In the genomic region with DNA sequence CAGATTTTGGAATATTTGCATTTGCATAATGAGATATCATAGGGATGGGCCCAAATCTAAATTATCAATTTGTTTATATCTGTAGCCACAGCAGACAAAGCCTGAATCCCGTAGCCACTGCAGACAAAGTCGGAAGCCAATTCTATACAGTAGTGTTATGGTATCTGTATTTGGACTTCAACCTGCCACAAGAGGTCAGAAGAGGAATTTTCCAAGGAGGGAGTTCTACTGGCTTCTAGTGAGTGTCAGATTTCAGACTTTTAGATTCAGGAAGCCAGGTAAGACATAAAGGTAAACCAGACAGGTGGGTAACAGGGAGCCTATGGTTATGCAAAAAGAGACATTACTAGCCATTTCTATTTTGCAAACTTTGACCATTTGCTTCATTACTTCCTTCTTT, we compare ENCODE assay signal across 22 mouse cellular contexts.
DNase-seq lines count a peak whose midpoint lies in the region; ATAC-seq and TF ChIP-seq lines count a peak whose summit lies in the region.
"Had no signal": no experiment of that assay in that cellular context is flagged by ENCODE, and none has a peak within 500 bp of the region (broad histone marks: within the 10 kb centered on the region; RNA-seq: fewer than 3 reads in every experiment).

No protein-coding gene starts in this region.

- no peak for ATAC-seq in kidney, postnatal 0 days (replicated peaks; ENCODE audit: low FRiP score, low read depth)
- ATAC-seq in lung, postnatal 0 days = peak; percentile 27; the same call in 1 of the 2 replicates
- ATAC-seq in intestine, postnatal 0 days = peak; percentile 41; the same call in 1 of the 2 replicates
- ATAC-seq: forebrain, embryonic 13.5 days; forebrain, embryonic 16.5 days; hindbrain, embryonic 16.5 days had no signal

- no peak for DNase-seq in kidney, postnatal 0 days (ENCODE audit: low spot score)
- no peak for DNase-seq in kidney, adult 2 months
- DNase-seq in lung, postnatal 0 days (ENCODE audit: low spot score) = peak; percentile 24
- DNase-seq in lung, adult 18-20 months = no peak
- no peak for DNase-seq in ovary, adult 18-20 months (ENCODE audit: low spot score)
- no peak for DNase-seq in cerebellum, adult 8-10 months
- DNase-seq: adrenal gland, adult 2 months; adrenal gland, postnatal 14 days; B cell, adult 2 months; cerebellum, adult 11-12 months; cerebellum, adult 9-10 months; cerebellum, postnatal 14 days; gastrocnemius, postnatal 10 days; gastrocnemius, postnatal 36 days had no signal

- no peaks in the 10 kb centered on the region for H3K27me3 ChIP-seq in kidney, postnatal 0 days (ENCODE audit: insufficient read depth, low read length)
- H3K27me3 ChIP-seq in kidney, adult 2 months (replicated peaks; ENCODE audit: control insufficient read depth, insufficient read depth, low read length) = no peaks in the 10 kb centered on the region
- H3K27me3 ChIP-seq in lung, postnatal 0 days (replicated peaks; ENCODE audit: insufficient read depth, low read length) = no peaks in the 10 kb centered on the region
- no peaks in the 10 kb centered on the region for H3K27me3 ChIP-seq in intestine, postnatal 0 days (replicated peaks; ENCODE audit: control insufficient read depth, insufficient read depth, low read length)
- H3K27me3 ChIP-seq: forebrain, embryonic 13.5 days had no signal

- no peak for TF ChIP-seq POLR2A in kidney, adult 2 months (IDR thresholded peaks at IDR 0.05; ENCODE audit: low read depth, low read length)

- no peaks in the 10 kb centered on the region for H3K4me1 ChIP-seq in kidney, postnatal 0 days (replicated peaks; ENCODE audit: insufficient read depth, low read length)
- no peaks in the 10 kb centered on the region; the same call in 1 of the 2 replicates for H3K4me1 ChIP-seq in kidney, adult 2 months (ENCODE audit: control insufficient read depth, insufficient read depth, low read length)
- no peaks in the 10 kb centered on the region for H3K4me1 ChIP-seq in lung, postnatal 0 days (ENCODE audit: insufficient read depth, low read depth, low read length)
- H3K4me1 ChIP-seq in intestine, postnatal 0 days (replicated peaks; ENCODE audit: control insufficient read depth, insufficient read depth, low read length) = no peaks in the 10 kb centered on the region
- H3K4me1 ChIP-seq: forebrain, embryonic 13.5 days; hindbrain, embryonic 10.5 days had no signal

- TF ChIP-seq CTCF in kidney, postnatal 0 days (IDR thresholded peaks at IDR 0.05; ENCODE audit: low read depth) = peak; percentile 23; the same call in 1 of the 2 replicates
- no peak for TF ChIP-seq CTCF in kidney, adult 2 months (conservative IDR thresholded peaks at IDR 0.05; ENCODE audit: insufficient read depth, insufficient read length, low read depth, low read length)
- no peak for TF ChIP-seq CTCF in lung, postnatal 0 days (IDR thresholded peaks at IDR 0.05)
- no peak for TF ChIP-seq CTCF in intestine, postnatal 0 days (IDR thresholded peaks at IDR 0.05; ENCODE audit: low read depth)

- no peak overlapping the region for H3K9ac ChIP-seq in kidney, postnatal 0 days (ENCODE audit: low read depth, low read length)
- H3K9ac ChIP-seq in lung, postnatal 0 days (replicated peaks; ENCODE audit: low read depth) = no peak overlapping the region
- no peak overlapping the region for H3K9ac ChIP-seq in intestine, postnatal 0 days (ENCODE audit: low read depth, low read length)
- H3K9ac ChIP-seq: forebrain, embryonic 13.5 days; hindbrain, embryonic 13.5 days had no signal

- WGBS in kidney, postnatal 0 days = 93% methylated on average over 2 of the region's 2 CpGs
- WGBS in kidney, adult 2 months = 84% methylated on average over 2 of the region's 2 CpGs
- whole genome bisulfite sequencing in lung, postnatal 0 days = 71% methylated on average over 2 of the region's 2 CpGs
- WGBS in intestine, postnatal 0 days = 81% methylated on average over 2 of the region's 2 CpGs

- H3K36me3 ChIP-seq in kidney, postnatal 0 days (ENCODE audit: insufficient read depth, low read length) = no peaks in the 10 kb centered on the region
- H3K36me3 ChIP-seq in kidney, adult 2 months (ENCODE audit: control insufficient read depth, insufficient read depth, low read length) = no peaks in the 10 kb centered on the region
- H3K36me3 ChIP-seq in lung, postnatal 0 days (ENCODE audit: insufficient read depth, low read length) = peaks cover 4% of the 10 kb centered on the region; the same call in 1 of the 2 replicates
- no peaks in the 10 kb centered on the region for H3K36me3 ChIP-seq in intestine, postnatal 0 days (ENCODE audit: control insufficient read depth, insufficient read depth)
- H3K36me3 ChIP-seq: forebrain, embryonic 10.5 days; hindbrain, embryonic 10.5 days; hindbrain, embryonic 13.5 days had no signal

- no peak overlapping the region for H3K4me3 ChIP-seq in kidney, postnatal 0 days (replicated peaks; ENCODE audit: low read depth, low read length)
- no peak overlapping the region for H3K4me3 ChIP-seq in kidney, adult 2 months (ENCODE audit: insufficient read depth, low read depth, low read length)
- H3K4me3 ChIP-seq in lung, postnatal 0 days (ENCODE audit: low read depth, low read length) = no peak overlapping the region
- no peak overlapping the region for H3K4me3 ChIP-seq in intestine, postnatal 0 days (ENCODE audit: low read depth, low read length)
- H3K4me3 ChIP-seq: forebrain, embryonic 10.5 days; forebrain, embryonic 13.5 days; hindbrain, embryonic 10.5 days; hindbrain, embryonic 13.5 days had no signal

- H3K9me3 ChIP-seq in kidney, postnatal 0 days (replicated peaks; ENCODE audit: low read length) = no peaks in the 10 kb centered on the region
- H3K9me3 ChIP-seq in lung, postnatal 0 days (ENCODE audit: low read length) = no peaks in the 10 kb centered on the region
- no peaks in the 10 kb centered on the region for H3K9me3 ChIP-seq in intestine, postnatal 0 days (ENCODE audit: control insufficient read depth)
- H3K9me3 ChIP-seq: forebrain, embryonic 10.5 days; forebrain, embryonic 13.5 days; hindbrain, embryonic 10.5 days; hindbrain, embryonic 13.5 days had no signal

- no peak overlapping the region for H3K4me2 ChIP-seq in kidney, postnatal 0 days (ENCODE audit: low read length)
- H3K4me2 ChIP-seq in lung, postnatal 0 days (replicated peaks; ENCODE audit: low read depth, low read length) = no peak overlapping the region
- H3K4me2 ChIP-seq in intestine, postnatal 0 days (replicated peaks; ENCODE audit: low read depth) = no peak overlapping the region
- H3K4me2 ChIP-seq: forebrain, embryonic 13.5 days; heart, embryonic 11.5 days; hindbrain, embryonic 13.5 days had no signal

- H3K27ac ChIP-seq in kidney, postnatal 0 days = no peak overlapping the region
- no peak overlapping the region for H3K27ac ChIP-seq in kidney, adult 2 months (ENCODE audit: insufficient read depth, low read depth, low read length)
- H3K27ac ChIP-seq in lung, postnatal 0 days (ENCODE audit: low read length) = no peak overlapping the region
- H3K27ac ChIP-seq in intestine, postnatal 0 days (ENCODE audit: low read depth, low read length) = no peak overlapping the region
- H3K27ac ChIP-seq: forebrain, embryonic 10.5 days; forebrain, embryonic 13.5 days; hindbrain, embryonic 10.5 days; hindbrain, embryonic 13.5 days had no signal

- no peak for TF ChIP-seq EP300 in lung, postnatal 0 days (IDR thresholded peaks at IDR 0.05)
